Mouse (Mus musculus): ENCODE results near the gene Paqr7. TPM values are rescaled to one million over a fixed set of nuclear protein-coding genes. Genes with fewer than 3 reads are reported as not detected.

The Paqr7 gene
- polyA plus RNA-seq, 1 experiment = 29.4 TPM

DNA sequence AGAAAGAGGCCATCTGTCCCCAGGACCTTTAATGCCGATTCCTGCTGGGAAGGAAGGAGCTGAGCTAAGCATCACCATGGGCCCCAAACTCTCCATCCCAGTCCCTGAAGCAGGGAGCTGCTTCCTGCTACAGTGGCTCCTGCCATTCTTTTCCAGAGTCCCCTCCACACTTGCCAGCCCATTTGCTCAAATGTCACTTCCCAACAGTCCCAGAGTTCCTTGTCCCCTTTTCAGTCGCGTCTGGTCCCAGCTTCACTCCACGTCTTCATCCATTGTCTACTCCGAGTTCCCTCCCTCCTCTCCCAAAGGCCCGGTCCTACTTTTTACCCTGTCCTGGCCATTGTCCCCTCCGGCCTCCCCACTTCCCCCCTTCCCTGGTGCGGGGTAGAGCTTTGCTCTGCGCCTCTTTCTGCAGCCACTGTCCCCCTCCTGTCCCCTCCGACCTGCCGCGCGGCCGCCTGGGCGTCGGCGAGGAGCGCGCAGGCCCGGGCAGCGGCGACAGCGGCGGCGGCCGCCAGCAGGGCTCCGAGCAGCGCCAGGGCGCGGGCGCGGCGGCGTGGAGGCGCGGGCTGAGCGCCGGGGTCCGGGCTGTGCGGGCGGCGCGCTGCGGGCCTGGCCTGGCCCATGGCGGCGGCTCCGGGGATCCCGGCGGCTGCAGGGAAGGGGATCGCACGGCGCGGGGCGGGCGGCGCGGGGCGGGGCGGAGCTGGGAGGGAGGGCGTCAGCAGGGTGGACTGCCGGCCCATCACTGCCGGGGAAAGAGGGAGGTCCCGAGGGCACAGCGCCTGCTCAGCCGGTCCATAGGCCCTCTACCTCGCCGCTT is 55.2 kb downstream of the Paqr7 start, which contains the start of gene Selenon:
TSS of gene Selenon (minus strand) at position 673 of the 823 bp plus-strand sequence.
- no peak for DNase-seq (ENCODE audit: low read depth in 1 of 2, low spot score in 2 of 2)
- Histone ChIP-seq H3K4me3 (ENCODE audit: extremely low read depth, insufficient read depth, insufficient read length) (peak within 1 kb of the TSS; percentile 59), H3K27ac (ENCODE audit: insufficient read depth, low read length) (no peak within 1 kb of the TSS), H3K4me1 (ENCODE audit: control insufficient read depth, insufficient read depth, insufficient read length) (peaks cover 2% of the 10 kb centered on the region; the same call in 1 of the 2 replicates), H3K36me3 (ENCODE audit: control insufficient read depth, insufficient read depth, low read length) (no peaks in the 10 kb centered on the region), H3K27me3 (ENCODE audit: control insufficient read depth, insufficient read depth, low read length) (peaks cover 5% of the 10 kb centered on the region; the same call in 1 of the 2 replicates)
- TF ChIP-seq CTCF (IDR thresholded peaks at IDR 0.05; ENCODE audit: extremely low read depth, insufficient read depth, insufficient read length, insufficient replicate concordance) = no peak
- TF ChIP-seq POLR2A (IDR thresholded peaks at IDR 0.05; ENCODE audit: low read depth, low read length) = no peak
- 3% methylated on average over 65 of the region's 67 CpGs for WGBS

DNA sequence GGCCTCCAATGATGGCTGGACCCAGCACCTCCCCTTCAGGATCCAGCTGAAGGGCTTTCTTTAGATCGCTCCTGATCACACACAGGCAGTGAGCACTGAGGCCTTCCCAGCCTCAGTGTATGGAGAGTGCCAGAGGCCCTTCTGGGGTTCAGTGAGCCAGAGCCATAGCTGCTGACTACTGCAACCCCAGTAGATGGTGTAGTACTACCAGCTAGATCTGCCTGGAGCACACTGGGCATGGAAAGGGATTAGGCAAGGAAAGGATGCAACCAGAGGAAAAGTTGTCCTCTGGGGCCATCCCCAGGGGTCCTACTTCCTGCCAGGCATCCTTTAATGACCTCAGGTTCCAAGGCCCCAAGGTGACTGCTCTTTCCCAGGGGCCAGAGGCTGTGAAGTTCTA is 57.1 kb downstream of the Paqr7 start:
- no peaks in the 10 kb centered on the region for H3K36me3 ChIP-seq (ENCODE audit: control insufficient read depth, insufficient read depth, low read length)
- DNase-seq (ENCODE audit: low read depth in 1 of 2, low spot score in 2 of 2) = no peak
- WGBS = 84% methylated on average over 1 of the region's 1 CpGs
- H3K27ac ChIP-seq (ENCODE audit: insufficient read depth, low read length) = no peak overlapping the region
- H3K4me3 ChIP-seq (ENCODE audit: extremely low read depth, insufficient read depth, insufficient read length) = no peak overlapping the region
- H3K4me1 ChIP-seq (ENCODE audit: control insufficient read depth, insufficient read depth, insufficient read length) = peaks cover 5% of the 10 kb centered on the region; the same call in 1 of the 2 replicates
- peaks cover 5% of the 10 kb centered on the region; the same call in 1 of the 2 replicates for H3K27me3 ChIP-seq (ENCODE audit: control insufficient read depth, insufficient read depth, low read length)
- TF ChIP-seq POLR2A (IDR thresholded peaks at IDR 0.05; ENCODE audit: low read depth, low read length) (no peak), CTCF (IDR thresholded peaks at IDR 0.05; ENCODE audit: extremely low read depth, insufficient read depth, insufficient read length, insufficient replicate concordance) (no peak)

DNA sequence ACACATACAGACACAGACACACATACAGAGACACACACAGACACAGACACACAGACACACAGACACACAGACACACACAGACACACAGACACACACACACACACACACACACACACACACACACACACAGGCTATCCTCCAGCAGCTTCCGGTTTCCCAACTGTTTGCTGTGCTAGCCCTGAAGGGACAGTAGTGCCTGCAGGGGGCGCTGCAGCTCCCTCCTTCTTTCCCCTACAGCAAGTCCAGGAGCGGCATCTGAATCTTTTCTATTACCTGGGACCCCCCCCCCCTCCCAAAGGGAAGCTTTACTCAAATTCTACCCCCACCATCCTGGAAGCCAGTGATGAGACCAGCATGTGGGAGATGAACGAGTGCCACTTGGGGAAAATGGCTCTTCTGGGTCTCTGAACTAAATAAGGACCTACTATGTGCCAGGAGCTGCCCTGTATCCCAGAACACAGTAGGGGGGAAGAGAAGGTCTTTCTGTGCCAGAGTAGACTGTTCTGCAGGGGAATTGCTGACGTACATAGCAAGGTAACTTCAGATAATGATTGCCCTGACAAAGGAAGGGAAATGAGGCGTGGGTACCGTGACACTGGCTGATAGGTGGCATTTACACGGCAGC is 59.6 kb downstream of the Paqr7 start:
- DNase-seq (ENCODE audit: low read depth in 1 of 2, low spot score in 2 of 2) = no peak
- H3K27me3 ChIP-seq (ENCODE audit: control insufficient read depth, insufficient read depth, low read length) = peaks cover 5% of the 10 kb centered on the region; the same call in 1 of the 2 replicates
- WGBS = 74% methylated on average over 8 of the region's 8 CpGs

DNA sequence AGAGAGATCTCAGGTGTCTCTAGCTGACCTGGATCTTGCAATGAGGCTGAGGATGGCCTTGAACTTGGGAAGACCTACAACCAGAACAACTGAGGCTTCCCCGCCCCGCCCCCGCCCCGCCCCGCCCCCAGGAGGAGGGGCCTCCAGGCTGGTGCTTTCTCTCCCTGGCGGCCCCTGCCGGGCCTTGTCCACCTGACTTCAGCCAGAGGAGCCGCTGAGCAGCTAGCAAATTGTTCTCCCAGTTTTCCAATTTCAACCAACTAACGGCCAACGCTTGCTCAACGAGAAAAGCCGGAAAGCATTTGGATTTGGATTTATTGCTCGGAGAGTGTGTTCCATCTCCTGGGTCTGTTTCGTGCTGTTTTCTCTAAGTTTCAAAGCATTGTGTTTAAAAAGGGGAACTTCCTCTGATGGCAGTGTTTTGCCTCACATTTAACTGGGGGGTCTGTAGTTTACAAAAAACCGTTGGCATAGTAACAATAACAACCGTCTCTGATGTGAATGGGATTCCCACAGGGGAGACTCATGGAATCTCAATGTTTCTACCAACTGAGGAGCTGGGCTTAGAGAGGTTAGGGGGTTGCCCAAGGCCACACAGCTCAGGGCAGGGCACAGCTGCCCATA is 61.2 kb downstream of the Paqr7 start:
- 3% methylated on average over 16 of the region's 16 CpGs for WGBS
- Histone ChIP-seq H3K27ac (ENCODE audit: insufficient read depth, low read length) (no peak overlapping the region), H3K4me1 (ENCODE audit: control insufficient read depth, insufficient read depth, insufficient read length) (peaks cover 2% of the 10 kb centered on the region; the same call in 1 of the 2 replicates), H3K4me3 (ENCODE audit: extremely low read depth, insufficient read depth, insufficient read length) (0 out of 2 replicates have a peak overlapping the region, but pooled peaks have one; percentile 17), H3K27me3 (ENCODE audit: control insufficient read depth, insufficient read depth, low read length) (no peaks in the 10 kb centered on the region), H3K36me3 (ENCODE audit: control insufficient read depth, insufficient read depth, low read length) (no peaks in the 10 kb centered on the region)
- TF ChIP-seq CTCF (IDR thresholded peaks at IDR 0.05; ENCODE audit: extremely low read depth, insufficient read depth, insufficient read length, insufficient replicate concordance) (no peak), POLR2A (IDR thresholded peaks at IDR 0.05; ENCODE audit: low read depth, low read length) (no peak)
- peak in 1 of 2 experiments; percentile 41 for DNase-seq (ENCODE audit: low read depth in 1 of 2, low spot score in 2 of 2)

More for the DNA sequence above, 59.6 kb downstream of the Paqr7 start:
- H3K4me3 ChIP-seq (ENCODE audit: extremely low read depth, insufficient read depth, insufficient read length) = no peak overlapping the region
- H3K27ac ChIP-seq (ENCODE audit: insufficient read depth, low read length) = no peak overlapping the region
- peaks cover 5% of the 10 kb centered on the region; the same call in 1 of the 2 replicates for H3K4me1 ChIP-seq (ENCODE audit: control insufficient read depth, insufficient read depth, insufficient read length)
- no peaks in the 10 kb centered on the region for H3K36me3 ChIP-seq (ENCODE audit: control insufficient read depth, insufficient read depth, low read length)
- TF ChIP-seq POLR2A (IDR thresholded peaks at IDR 0.05; ENCODE audit: low read depth, low read length) = no peak

DNA sequence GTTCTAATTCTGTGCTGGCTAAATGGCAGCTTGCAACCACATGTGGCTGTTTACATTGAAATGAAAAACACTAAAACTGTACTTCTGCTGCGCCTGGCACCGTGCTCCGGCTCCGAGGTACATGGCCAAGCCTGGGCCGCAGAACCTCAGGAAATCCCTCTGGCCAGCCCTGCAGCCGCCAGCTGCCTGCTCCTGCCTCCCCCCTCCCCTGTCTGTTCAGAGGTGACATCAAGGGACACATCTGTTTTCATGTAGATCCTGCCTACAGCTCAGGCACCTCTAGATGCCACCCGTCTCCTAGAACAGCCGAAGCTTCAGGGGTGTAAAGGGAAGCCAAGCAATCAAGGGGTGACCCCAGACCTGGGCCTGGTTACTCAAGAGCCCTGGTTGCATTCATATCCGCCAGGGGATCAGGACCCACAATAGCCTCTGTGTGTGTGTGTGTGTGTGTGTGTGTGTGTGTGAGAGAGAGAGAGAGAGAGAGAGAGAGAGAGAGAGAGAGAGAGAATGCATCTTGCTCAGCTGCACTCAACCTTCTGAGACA is 62.1 kb downstream of the Paqr7 start:
- Histone ChIP-seq H3K27me3 (ENCODE audit: control insufficient read depth, insufficient read depth, low read length) (no peaks in the 10 kb centered on the region), H3K27ac (ENCODE audit: insufficient read depth, low read length) (no peak overlapping the region), H3K4me3 (ENCODE audit: extremely low read depth, insufficient read depth, insufficient read length) (no peak overlapping the region), H3K36me3 (ENCODE audit: control insufficient read depth, insufficient read depth, low read length) (no peaks in the 10 kb centered on the region), H3K4me1 (ENCODE audit: control insufficient read depth, insufficient read depth, insufficient read length) (peaks cover 2% of the 10 kb centered on the region; the same call in 1 of the 2 replicates)
- 31% methylated on average over 9 of the region's 9 CpGs for WGBS
- DNase-seq (ENCODE audit: low read depth in 1 of 2, low spot score in 2 of 2) = no peak
- TF ChIP-seq CTCF (IDR thresholded peaks at IDR 0.05; ENCODE audit: extremely low read depth, insufficient read depth, insufficient read length, insufficient replicate concordance) (no peak), POLR2A (IDR thresholded peaks at IDR 0.05; ENCODE audit: low read depth, low read length) (no peak)

DNA sequence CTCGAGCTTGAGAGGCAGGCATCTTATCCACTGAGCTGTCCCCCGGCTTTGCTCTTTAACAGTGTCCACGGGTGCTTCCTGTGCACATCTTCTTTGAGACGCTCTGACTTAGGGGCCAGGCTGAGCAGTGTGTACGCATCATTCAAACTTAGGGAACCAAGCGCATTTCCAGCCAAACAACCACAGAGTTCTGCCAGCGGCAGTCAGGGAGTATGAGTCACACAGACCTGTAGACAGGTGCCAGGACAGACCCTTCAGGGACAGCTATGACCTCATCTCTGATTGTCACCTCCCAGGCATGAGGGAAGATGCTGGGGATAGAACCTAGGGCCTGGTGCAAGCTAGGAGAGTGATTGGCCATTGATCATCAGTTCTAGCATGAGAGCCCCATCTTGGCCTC is 62.7 kb downstream of the Paqr7 start:
- Histone ChIP-seq H3K4me1 (ENCODE audit: control insufficient read depth, insufficient read depth, insufficient read length) (peaks cover 2% of the 10 kb centered on the region; the same call in 1 of the 2 replicates), H3K27ac (ENCODE audit: insufficient read depth, low read length) (no peak overlapping the region), H3K27me3 (ENCODE audit: control insufficient read depth, insufficient read depth, low read length) (no peaks in the 10 kb centered on the region), H3K4me3 (ENCODE audit: extremely low read depth, insufficient read depth, insufficient read length) (no peak overlapping the region), H3K36me3 (ENCODE audit: control insufficient read depth, insufficient read depth, low read length) (no peaks in the 10 kb centered on the region)
- no peak for TF ChIP-seq CTCF (IDR thresholded peaks at IDR 0.05; ENCODE audit: extremely low read depth, insufficient read depth, insufficient read length, insufficient replicate concordance)
- WGBS = 54% methylated on average over 7 of the region's 7 CpGs
- DNase-seq (ENCODE audit: low read depth in 1 of 2, low spot score in 2 of 2) = no peak

Other genes with a start within 250 kb of the Paqr7 start
- gene Gm30191, start 249.8 kb upstream of the Paqr7 start, polyA plus RNA-seq (2012; rRNA removed) = not detected in 2 replicates
- 6.9 and 10.2 TPM in 2 replicates for gene Grrp1, start 242.6 kb upstream of the Paqr7 start, polyA plus RNA-seq (2012; rRNA removed)
- gene Pdik1l, start 208.8 kb upstream of the Paqr7 start, polyA plus RNA-seq (2012; rRNA removed) = 3.6 and 3.9 TPM in 2 replicates
- 0.12 and 0.32 TPM in 2 replicates for gene Trim63, start 181.6 kb upstream of the Paqr7 start, polyA plus RNA-seq (2012; rRNA removed)
- 1.5 and 4.0 TPM in 2 replicates for gene Slc30a2, start 153.5 kb upstream of the Paqr7 start, polyA plus RNA-seq (2012; rRNA removed)
- 7.2 and 8.5 TPM in 2 replicates for gene Extl1, start 112.8 kb upstream of the Paqr7 start, polyA plus RNA-seq (2012; rRNA removed)
- 3.8 and 4.9 TPM in 2 replicates for gene Pafah2, start 100.4 kb upstream of the Paqr7 start, polyA plus RNA-seq (2012; rRNA removed)
- 13.8 and 17.1 TPM in 2 replicates for gene Stmn1, start 28.4 kb upstream of the Paqr7 start, polyA plus RNA-seq (2012; rRNA removed)
- 0.39 and 0.80 TPM in 2 replicates for gene Aunip, start 14.3 kb downstream of the Paqr7 start, polyA plus RNA-seq (2012; rRNA removed)
- gene Mtfr1l, start 38.7 kb downstream of the Paqr7 start, polyA plus RNA-seq (2012; rRNA removed) = 37.4 and 55.2 TPM in 2 replicates
- 8.0 and 8.3 TPM in 2 replicates for gene Selenon, start 55.5 kb downstream of the Paqr7 start, polyA plus RNA-seq (2012; rRNA removed)
- gene Man1c1, start 207.6 kb downstream of the Paqr7 start, polyA plus RNA-seq (2012; rRNA removed) = 6.9 and 7.7 TPM in 2 replicates